Mouse (Mus musculus): ENCODE data around the gene Naaladl2. TPM values are rescaled to one million over a fixed set of nuclear protein-coding genes. Genes with fewer than 3 reads are reported as not detected.
"Not testable (repeated sequence)": the region's sequence is repeated elsewhere in the genome, so short reads cannot be mapped to it uniquely, and the experiment has no call there.

Gene Naaladl2
- total RNA-seq, 2 experiments from 2014 or later = 0.33 to 1.0 TPM

- Histone ChIP-seq H3K27ac (no peak overlapping the region), H3K4me3 (no peak overlapping the region)
- TF ChIP-seq CTCF (IDR thresholded peaks at IDR 0.05) = no peak
- no peak for DNase-seq
- intact Hi-C loops (cut with DNase I) = no loop called here
These were observed 829.3 kb downstream of the Naaladl2 start for GRCm38 (mm10) chr3:24314658-24315297.

- H3K4me3 ChIP-seq = no peak overlapping the region
- intact Hi-C loops (cut with DNase I) = no loop called here
- H3K27ac ChIP-seq = no peak overlapping the region
- DNase-seq = no peak
- no peak for TF ChIP-seq CTCF (IDR thresholded peaks at IDR 0.05)
These were observed 918.6 kb downstream of the Naaladl2 start for GRCm38 (mm10) chr3:24225418-24225817.

- no peak overlapping the region for H3K4me3 ChIP-seq
- intact Hi-C loops (cut with DNase I) = no loop called here
- no peak overlapping the region for H3K27ac ChIP-seq
- no peak for TF ChIP-seq CTCF (IDR thresholded peaks at IDR 0.05)
- DNase-seq = no peak
These were observed 926.6 kb downstream of the Naaladl2 start for GRCm38 (mm10) chr3:24217476-24217875.

- H3K27ac ChIP-seq = no peak overlapping the region
- H3K4me3 ChIP-seq = no peak overlapping the region
- DNase-seq = no peak
- intact Hi-C loops (cut with DNase I) = no loop called here
- TF ChIP-seq CTCF (IDR thresholded peaks at IDR 0.05) = no peak
These were observed 977.5 kb downstream of the Naaladl2 start for GRCm38 (mm10) chr3:24166531-24166930.

GRCm38 (mm10) chr3:24163992-24164391, 980.1 kb downstream of the Naaladl2 start:
- DNase-seq = no peak
- intact Hi-C loops (cut with DNase I) = no loop called here
- H3K27ac ChIP-seq = no peak overlapping the region
- TF ChIP-seq CTCF (IDR thresholded peaks at IDR 0.05) = no peak
- no peak overlapping the region for H3K4me3 ChIP-seq

- H3K27ac ChIP-seq; intact Hi-C loops (cut with DNase I); DNase-seq; H3K4me3 ChIP-seq: not testable (repeated sequence)
These were observed 992.8 kb downstream of the Naaladl2 start for GRCm38 (mm10) chr3:24151086-24151815.

- Histone ChIP-seq H3K4me3 (no peak overlapping the region), H3K27ac (no peak overlapping the region)
- no peak for DNase-seq
- intact Hi-C loops (cut with DNase I) = no loop called here
- TF ChIP-seq CTCF (IDR thresholded peaks at IDR 0.05) = no peak
These were observed 1001.3 kb downstream of the Naaladl2 start for GRCm38 (mm10) chr3:24142808-24143207.

GRCm38 (mm10) chr3:24138002-24138401, 1006.1 kb downstream of the Naaladl2 start:
- TF ChIP-seq CTCF (IDR thresholded peaks at IDR 0.05) = no peak
- no peak for DNase-seq
- Histone ChIP-seq H3K4me3 (no peak overlapping the region), H3K27ac (no peak overlapping the region)
- intact Hi-C loops (cut with DNase I) = no loop called here

GRCm38 (mm10) chr3:24126200-24126599, 1017.9 kb downstream of the Naaladl2 start:
- no peak overlapping the region for H3K27ac ChIP-seq
- TF ChIP-seq CTCF (IDR thresholded peaks at IDR 0.05) = no peak
- no peak for DNase-seq
- H3K4me3 ChIP-seq = no peak overlapping the region
- intact Hi-C loops (cut with DNase I) = no loop called here

GRCm38 (mm10) chr3:24124034-24124433, 1020.0 kb downstream of the Naaladl2 start:
- intact Hi-C loops (cut with DNase I) = no loop called here
- DNase-seq = no peak
- no peak overlapping the region for H3K4me3 ChIP-seq
- no peak overlapping the region for H3K27ac ChIP-seq
- TF ChIP-seq CTCF (IDR thresholded peaks at IDR 0.05) = no peak

GRCm38 (mm10) chr3:24118136-24118535, 1025.9 kb downstream of the Naaladl2 start:
- no peak overlapping the region for H3K27ac ChIP-seq
- no peak overlapping the region for H3K4me3 ChIP-seq
- TF ChIP-seq CTCF (IDR thresholded peaks at IDR 0.05) = no peak
- intact Hi-C loops (cut with DNase I) = no loop called here
- DNase-seq = no peak

- Histone ChIP-seq H3K4me3 (no peak overlapping the region), H3K27ac (no peak overlapping the region)
- intact Hi-C loops (cut with DNase I) = no loop called here
- no peak for TF ChIP-seq CTCF (IDR thresholded peaks at IDR 0.05)
- no peak for DNase-seq
These were observed 1029.2 kb downstream of the Naaladl2 start for GRCm38 (mm10) chr3:24114849-24115248.

- Histone ChIP-seq H3K27ac (no peak overlapping the region), H3K4me3 (no peak overlapping the region)
- no peak for DNase-seq
- intact Hi-C loops (cut with DNase I) = no loop called here
- no peak for TF ChIP-seq CTCF (IDR thresholded peaks at IDR 0.05)
These were observed 1030.7 kb downstream of the Naaladl2 start for GRCm38 (mm10) chr3:24113360-24113759.

- TF ChIP-seq CTCF (IDR thresholded peaks at IDR 0.05) = no peak
- DNase-seq = no peak
- Histone ChIP-seq H3K27ac (no peak overlapping the region), H3K4me3 (no peak overlapping the region)
- intact Hi-C loops (cut with DNase I) = no loop called here
These were observed 1037.7 kb downstream of the Naaladl2 start for GRCm38 (mm10) chr3:24106391-24106790.
